Mouse (Mus musculus): ENCODE results near the gene Nppc.

The Nppc gene

DNA sequence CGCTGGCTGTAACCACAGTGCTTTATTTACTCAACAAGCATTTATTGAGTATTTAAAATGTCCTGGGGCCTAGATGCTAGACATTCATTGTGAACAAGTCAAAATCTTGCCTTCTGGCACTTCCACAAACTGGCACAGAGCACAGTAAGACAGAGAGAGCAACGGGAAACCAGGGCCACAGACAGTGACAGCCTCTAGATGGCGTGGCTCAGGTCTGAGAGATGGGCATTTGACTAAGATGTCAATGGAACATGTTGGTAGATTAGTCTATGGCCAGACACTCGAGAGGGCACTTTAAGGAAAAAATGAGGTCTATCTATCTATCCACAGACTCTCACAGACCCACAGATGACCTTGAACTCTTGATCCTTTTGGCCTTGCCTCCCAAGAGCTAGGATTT, 17.7 kb downstream of the Nppc start:
- CTCF ChIA-PET, result no interaction called here

- CTCF ChIA-PET, result interaction anchor here (0.6 to 0.9 kb wide), 2 partner anchors 391 to 520 kb away, joined by 3 to 6 read pairs; no protein-coding TSS in a partner anchor
Observed at GRCm38 (mm10) chr1:86650272-86650671, 20.1 kb downstream of the Nppc start.

DNA sequence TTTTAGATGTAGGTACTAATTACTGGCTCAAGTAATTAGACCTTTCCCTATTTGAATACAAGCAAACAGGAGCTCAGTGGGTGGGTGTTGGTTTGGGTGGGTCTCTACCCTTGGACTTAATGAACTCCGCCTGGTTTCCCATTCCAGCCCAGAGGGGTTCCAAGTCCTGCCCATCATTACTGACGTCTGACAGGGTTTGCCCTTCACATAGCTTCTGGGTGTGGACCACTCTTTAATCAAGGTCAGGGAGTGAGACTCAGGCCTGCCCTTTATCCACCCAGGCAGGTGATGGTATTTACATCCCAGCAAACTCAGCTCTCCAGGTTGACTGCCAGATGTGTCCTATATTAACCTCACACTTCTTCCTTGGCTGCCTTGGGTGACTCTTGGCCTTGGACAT, 22.9 kb downstream of the Nppc start:
- CTCF ChIA-PET, result interaction anchor here (0.5 kb wide), 2 partner anchors 12 to 267 kb away, joined by 3 read pairs; no protein-coding TSS in a partner anchor

- CTCF ChIA-PET, result no interaction called here
Observed at GRCm38 (mm10) chr1:86643101-86643809, 27.1 kb downstream of the Nppc start.

DNA sequence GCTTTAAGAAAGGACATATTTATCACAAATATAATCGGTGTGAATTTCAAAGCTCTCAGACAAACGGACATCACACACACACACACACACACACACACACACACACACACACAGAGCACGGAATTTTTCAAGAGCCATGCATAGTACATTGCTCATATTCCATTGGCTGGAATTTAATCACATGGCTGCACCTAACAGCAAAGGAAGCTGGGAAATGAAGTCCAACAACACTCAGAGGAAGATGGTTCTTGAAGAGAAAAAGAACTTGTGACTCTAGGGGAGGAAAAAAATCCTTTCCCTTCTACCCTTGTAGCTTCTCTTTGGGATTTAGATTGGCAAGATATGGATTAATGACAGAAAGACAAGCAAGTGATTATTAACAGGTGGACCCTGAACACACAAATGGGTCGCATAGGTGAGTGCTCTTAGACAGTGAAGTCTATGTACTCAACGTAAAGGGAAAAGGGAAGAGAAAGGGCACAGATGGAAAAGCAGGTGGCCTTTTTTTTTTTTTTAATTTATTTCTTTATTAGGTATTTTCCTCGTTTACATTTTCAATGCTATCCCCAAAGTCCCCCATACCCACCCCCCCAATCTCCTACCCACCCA, 35.5 kb downstream of the Nppc start:
- CTCF ChIA-PET, result interaction anchor here (0.9 kb wide), 1 partner anchor 137 kb away, joined by 3 read pairs; no protein-coding TSS in a partner anchor

- CTCF ChIA-PET, result interaction anchor here (0.9 kb wide), 1 partner anchor 136 kb away, joined by 3 read pairs; no protein-coding TSS in a partner anchor
Observed at GRCm38 (mm10) chr1:86633840-86634750, 36.3 kb downstream of the Nppc start.

DNA sequence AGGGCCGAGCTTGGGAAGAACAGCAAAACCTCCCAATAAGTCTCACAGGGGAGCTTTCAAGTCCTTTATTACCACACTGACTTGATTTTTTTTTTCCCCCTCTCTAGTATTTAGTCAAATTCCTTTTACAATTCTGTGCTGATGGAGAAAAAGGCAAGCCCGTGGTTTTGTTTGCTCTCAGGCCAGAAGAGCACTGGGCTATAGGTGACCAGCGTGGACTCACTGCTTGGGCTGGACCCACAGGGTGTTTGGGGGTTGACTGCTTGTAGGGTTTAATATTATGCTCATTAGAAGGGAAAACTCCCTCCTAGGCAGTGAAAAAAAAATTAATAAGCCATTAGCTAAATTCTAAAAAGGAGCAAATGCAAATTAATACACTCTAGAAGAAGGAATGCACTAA, 36.9 kb downstream of the Nppc start:
- CTCF ChIA-PET, result no interaction called here

- CTCF ChIA-PET, result no interaction called here
Observed at GRCm38 (mm10) chr1:86632732-86633380, 37.5 kb downstream of the Nppc start.

GRCm38 (mm10) chr1:86630527-86630926, 39.8 kb downstream of the Nppc start:
- CTCF ChIA-PET, result no interaction called here

DNA sequence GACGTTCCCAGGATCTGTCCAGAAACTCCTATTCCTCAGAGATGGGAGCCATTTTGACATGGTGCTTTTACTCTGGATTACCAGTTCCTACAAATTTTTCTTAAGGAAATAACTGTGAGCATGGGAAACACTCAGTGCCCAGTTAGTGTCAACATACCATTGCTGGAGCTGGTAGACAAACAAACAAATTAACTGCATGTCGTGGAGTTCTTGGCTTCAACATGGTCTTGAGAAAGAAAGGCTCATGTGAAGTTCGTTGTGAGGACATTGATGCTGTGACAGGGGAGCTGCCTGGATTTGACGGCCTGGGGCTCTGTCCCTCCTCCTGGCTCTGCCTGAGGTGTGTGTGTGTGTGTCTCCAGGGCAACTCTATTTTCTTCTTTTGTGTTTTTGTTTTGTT, 40.4 kb downstream of the Nppc start:
- CTCF ChIA-PET, result no interaction called here

DNA sequence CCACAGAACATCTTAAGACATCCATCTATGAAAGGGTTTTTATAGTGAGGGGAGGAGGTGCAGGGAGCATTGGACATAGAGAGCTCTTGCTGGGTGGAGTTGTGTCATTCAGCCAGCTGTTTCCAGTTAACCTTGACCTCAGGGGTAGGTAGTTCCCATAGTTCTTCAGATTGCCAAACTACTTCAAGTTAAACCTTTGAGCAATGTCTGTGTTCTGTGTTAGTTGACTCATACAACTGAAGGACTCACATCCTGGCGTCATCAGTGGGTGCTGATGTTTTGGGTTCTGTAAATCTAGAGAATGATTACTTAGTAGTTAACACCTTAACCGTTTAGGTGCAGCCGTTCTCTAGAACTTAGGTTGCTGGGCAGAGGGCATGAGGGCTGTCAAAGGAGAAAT, 42.1 kb downstream of the Nppc start:
- CTCF ChIA-PET, result no interaction called here

- CTCF ChIA-PET, result interaction anchor here (0.6 kb wide), 1 partner anchor 396 kb away, joined by 3 read pairs; no protein-coding TSS in a partner anchor
Observed at GRCm38 (mm10) chr1:86623001-86624000, 47.1 kb downstream of the Nppc start.

GRCm38 (mm10) chr1:86622296-86622695, 48.1 kb downstream of the Nppc start:
- CTCF ChIA-PET, result no interaction called here

GRCm38 (mm10) chr1:86618454-86619125, 51.8 kb downstream of the Nppc start:
- CTCF ChIA-PET, result no interaction called here

Measured in spleen, embryonic (tissue).